Comparison of ENCODE assay signal across 1 mouse cellular context in genomic region chr2:146525483-146525882, GRCm38 (mm10).
TF ChIP-seq lines count a peak whose summit lies in the region.

No protein-coding gene starts in this region.

TF ChIP-seq in MEL, 35 proteins besides CTCF, POLR2A, EP300 and RAD21 (continued from another document):
- TF ChIP-seq MAFK (IDR thresholded peaks at IDR 0.05; ENCODE audit: borderline replicate concordance, low read depth, low read length) (peak; percentile 72; the same call in 1 of the 2 replicates), NELFE (IDR thresholded peaks at IDR 0.05; ENCODE audit: low read depth, low read length) (no peak), E2F4 (IDR thresholded peaks at IDR 0.05; ENCODE audit: borderline replicate concordance, low read depth, low read length) (no peak), ZC3H11A (IDR thresholded peaks at IDR 0.05; ENCODE audit: low read depth, low read length) (no peak), ZNF384 (IDR thresholded peaks at IDR 0.05; ENCODE audit: low read depth, low read length) (peak; percentile 95), CHD1 (IDR thresholded peaks at IDR 0.05; ENCODE audit: low read depth, low read length) (no peak)
